Mouse (Mus musculus): ENCODE measurements around the gene Rragd.

The Rragd gene

GRCm38 (mm10) chr4:33049601-33050000, 66.8 kb downstream of the Rragd start:
- DNase-seq (ENCODE audit: low spot score) = no peak

- no peak for DNase-seq (ENCODE audit: low spot score)
Observed at GRCm38 (mm10) chr4:33052055-33052454, 69.2 kb downstream of the Rragd start.

GRCm38 (mm10) chr4:33052650-33053049, 69.8 kb downstream of the Rragd start:
- no peak for DNase-seq (ENCODE audit: low spot score)

- no peak for DNase-seq (ENCODE audit: low spot score)
Observed at GRCm38 (mm10) chr4:33054426-33054825, 71.6 kb downstream of the Rragd start.

GRCm38 (mm10) chr4:33056317-33056716, 73.5 kb downstream of the Rragd start:
- DNase-seq (ENCODE audit: low spot score) = no peak

GRCm38 (mm10) chr4:33057890-33058687, 75.3 kb downstream of the Rragd start:
- no peak for DNase-seq (ENCODE audit: low spot score)

GRCm38 (mm10) chr4:33061158-33061557, 78.3 kb downstream of the Rragd start:
- no peak for DNase-seq (ENCODE audit: low spot score)

- no peak for DNase-seq (ENCODE audit: low spot score)
Observed at GRCm38 (mm10) chr4:33062981-33063380, 80.1 kb downstream of the Rragd start, which contains the start of gene Gabrr2. TSS of gene Gabrr2 (plus strand) at chr4:33062999.

GRCm38 (mm10) chr4:33064986-33065385, 82.1 kb downstream of the Rragd start:
- no peak for DNase-seq (ENCODE audit: low spot score)

GRCm38 (mm10) chr4:33066223-33066960, 83.6 kb downstream of the Rragd start:
- no peak for DNase-seq (ENCODE audit: low spot score)

- DNase-seq (ENCODE audit: low spot score) = no peak
Observed at GRCm38 (mm10) chr4:33067331-33067730, 84.5 kb downstream of the Rragd start.

- no peak for DNase-seq (ENCODE audit: low spot score)
Observed at GRCm38 (mm10) chr4:33067826-33068225, 85.0 kb downstream of the Rragd start.

GRCm38 (mm10) chr4:33068894-33069293, 86.1 kb downstream of the Rragd start:
- DNase-seq (ENCODE audit: low spot score) = no peak

- DNase-seq (ENCODE audit: low spot score) = no peak
Observed at GRCm38 (mm10) chr4:33070326-33070725, 87.5 kb downstream of the Rragd start.

- no peak for DNase-seq (ENCODE audit: low spot score)
Observed at GRCm38 (mm10) chr4:33071337-33071736, 88.5 kb downstream of the Rragd start.

Measured in retina, embryonic 14.5 days (tissue).